Mouse (Mus musculus) embryonic facial prominence, embryonic 10.5 days (tissue): Measurements from ENCODE around the gene Dnah17. TPM values are rescaled to one million over a fixed set of nuclear protein-coding genes. Genes with fewer than 3 reads are reported as not detected.

Experiments
- DNase-seq: peaks from one replicate; pipeline ENCODE4 v3.0.0-alpha.2; 2017; ENCODE audit warnings: low spot score
- H3K27ac ChIP-seq: fragments of 300-500 bp; sonication (generic); replicated peaks from 2 replicates; pipeline ENCODE4 v1.5.1; 2016; ENCODE audit warnings: mild to moderate bottlenecking
- H3K27me3 ChIP-seq: fragments of 300-500 bp; sonication (generic); replicated peaks from 2 replicates; pipeline ENCODE4 v1.6.1; 2016; ENCODE audit warnings: low read depth, mild to moderate bottlenecking; ENCODE audit not compliant: poor library complexity, severe bottlenecking
- H3K36me3 ChIP-seq: fragments of 300-500 bp; sonication (generic); replicated peaks from 2 replicates; pipeline ENCODE4 v1.6.1; 2016; ENCODE audit warnings: mild to moderate bottlenecking, moderate library complexity
- H3K4me1 ChIP-seq: fragments of 300-500 bp; sonication (generic); 2 replicates; pipeline ENCODE4 v1.6.1; 2016
- H3K4me3 ChIP-seq: fragments of 300-500 bp; sonication (generic); 2 replicates; pipeline ENCODE4 v1.5.1; 2016; ENCODE audit warnings: mild to moderate bottlenecking, moderate library complexity
- H3K9me3 ChIP-seq: fragments of 300-500 bp; sonication (generic); 2 replicates; pipeline ENCODE4 v1.6.1; 2016; ENCODE audit warnings: mild to moderate bottlenecking
- WGBS: fragments of 180-500 bp; shearing (Covaris S2); methylation state at CpG from one replicate; pipeline ENCODE4 v1.1.7; 2016; 5-methylcytosine and 5-hydroxymethylcytosine counted together
- polyA plus RNA-seq: library from polyadenylated mRNA; unstranded; fragments of >200 nt; fragmentation: Nextera tagmentation; extraction: Ambion mirVana; gene quantifications from 2 replicates; pipeline ENCODE4 v1.2.1, GENCODE M21; 2016

The Dnah17 gene
- polyA plus RNA-seq, 1 experiment from 2014 or later = 0.17 TPM

DNA sequence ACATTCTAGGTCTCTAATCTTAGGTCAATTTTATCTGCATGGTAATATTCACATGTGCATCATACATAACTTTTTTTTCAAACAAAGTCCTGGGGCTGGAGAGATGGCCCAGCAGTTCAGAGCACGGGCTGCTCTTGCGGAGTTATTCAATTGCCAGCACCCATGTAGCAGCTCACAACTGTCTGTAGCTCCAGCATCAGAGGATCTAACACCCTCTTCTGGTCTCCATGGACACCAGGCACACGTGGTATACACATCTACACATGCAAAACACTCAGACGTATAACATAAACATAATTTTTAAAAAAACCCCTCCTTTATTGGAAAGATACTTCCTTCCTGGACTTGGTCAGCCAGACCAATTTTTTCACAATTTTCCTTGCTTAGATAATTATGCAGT, 28.3 kb upstream of the Dnah17 start:
- Histone ChIP-seq H3K9me3 (peaks cover 3% of the 10 kb centered on the region; the same call in 1 of the 2 replicates), H3K36me3 (peaks cover 12% of the 10 kb centered on the region), H3K4me3 (no peak overlapping the region), H3K27me3 (no peaks in the 10 kb centered on the region), H3K4me1 (peaks cover 28% of the 10 kb centered on the region), H3K27ac (no peak overlapping the region)
- 78% methylated on average over 4 of the region's 4 CpGs for WGBS
- DNase-seq = no peak

DNA sequence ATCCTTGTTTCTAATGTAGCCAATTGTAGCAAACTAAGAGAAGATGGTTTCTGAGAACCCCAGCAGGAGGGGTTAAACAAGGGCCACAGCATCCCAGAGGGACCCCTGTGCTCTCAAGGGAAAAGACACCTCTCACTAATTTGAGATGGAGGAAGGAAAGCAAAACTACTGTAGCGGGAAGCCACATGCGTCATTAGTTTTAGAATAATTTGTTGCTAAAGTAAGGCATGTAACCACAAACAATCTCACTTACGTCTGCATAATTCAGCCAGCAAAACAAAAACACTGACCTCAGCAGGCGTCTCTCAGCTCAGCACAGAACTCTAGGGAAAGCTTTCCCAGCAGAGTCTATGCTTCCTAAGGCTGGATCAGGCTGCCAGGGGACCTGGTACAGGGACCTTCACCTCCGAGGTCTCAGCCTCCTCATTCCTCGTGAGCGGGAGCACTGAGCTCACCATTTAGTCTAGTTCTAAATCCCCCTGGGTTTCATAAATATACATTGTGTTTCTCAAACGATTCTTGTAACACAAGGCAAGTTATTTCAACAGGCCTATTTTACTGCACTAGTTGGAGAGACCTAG, 26.1 kb upstream of the Dnah17 start:
- 81% methylated on average over 8 of the region's 8 CpGs for WGBS
- Histone ChIP-seq H3K27ac (0 out of 2 replicates have a peak overlapping the region, but pooled peaks have one; percentile 25), H3K27me3 (no peaks in the 10 kb centered on the region), H3K9me3 (peaks cover 3% of the 10 kb centered on the region; the same call in 1 of the 2 replicates), H3K4me3 (no peak overlapping the region), H3K4me1 (peaks cover 23% of the 10 kb centered on the region), H3K36me3 (no peaks in the 10 kb centered on the region)
- DNase-seq = no peak

DNA sequence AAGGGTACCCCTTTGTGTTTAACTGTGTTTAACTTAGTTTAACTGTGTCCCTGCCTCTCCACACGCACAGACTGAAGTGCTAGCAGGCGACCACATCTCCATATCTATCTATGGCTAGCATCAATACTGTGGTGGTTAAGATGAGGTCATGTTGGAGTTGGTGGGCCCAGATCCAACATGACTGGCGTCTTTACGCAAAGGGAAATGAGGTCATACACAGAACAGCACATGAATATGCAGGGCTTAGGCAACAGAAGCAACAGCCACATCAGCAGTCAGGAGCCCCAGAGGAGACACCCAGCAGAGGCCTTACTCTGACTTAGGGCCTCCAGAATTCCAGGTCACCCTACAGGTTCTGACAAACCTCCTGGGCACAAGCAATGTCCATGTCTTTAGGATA, 22.5 kb upstream of the Dnah17 start:
- 89% methylated on average over 4 of the region's 4 CpGs for WGBS
- H3K4me3 ChIP-seq = no peak overlapping the region

DNA sequence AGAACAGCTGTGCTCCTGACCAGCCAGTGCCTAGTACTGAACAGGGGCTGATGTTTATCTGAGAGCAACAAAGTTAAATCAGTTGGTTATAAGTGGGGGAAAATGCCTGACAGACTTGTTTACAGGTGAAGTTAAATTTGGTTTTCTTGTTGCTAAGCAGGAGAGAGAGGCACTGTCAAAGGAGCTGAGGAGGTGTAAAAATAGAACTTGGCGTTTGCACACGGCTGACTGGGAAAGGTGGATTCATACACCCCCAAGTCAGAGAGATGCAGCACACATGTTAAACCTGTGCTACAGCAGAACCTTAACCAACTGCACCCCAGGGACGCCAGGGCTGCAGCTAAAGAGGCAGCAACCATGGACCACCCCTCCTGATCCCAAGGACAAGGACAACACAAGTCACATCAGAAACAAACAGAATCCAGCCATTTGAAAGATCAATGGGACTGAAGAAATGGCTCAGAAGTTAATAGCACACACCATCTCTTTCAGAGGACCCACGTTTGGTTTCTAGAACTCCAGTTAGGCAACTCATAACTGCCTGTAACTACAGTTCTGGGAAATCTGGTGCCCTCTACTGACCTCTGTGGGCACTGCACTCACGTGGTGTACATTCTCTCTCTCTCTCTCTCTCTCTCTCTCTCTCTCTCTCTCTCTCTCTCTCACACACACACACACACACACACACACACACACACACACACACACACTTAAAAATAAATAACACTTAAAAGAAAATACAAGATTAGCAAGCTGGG, 21.2 kb upstream of the Dnah17 start:
- H3K36me3 ChIP-seq = no peaks in the 10 kb centered on the region
- no peak overlapping the region for H3K27ac ChIP-seq
- H3K4me1 ChIP-seq = no peaks in the 10 kb centered on the region
- WGBS = 90% methylated on average over 5 of the region's 5 CpGs
- DNase-seq = no peak
- no peak overlapping the region for H3K4me3 ChIP-seq
- H3K27me3 ChIP-seq = no peaks in the 10 kb centered on the region
- peaks cover 9% of the 10 kb centered on the region; the same call in 1 of the 2 replicates for H3K9me3 ChIP-seq

More for the DNA sequence above, 22.5 kb upstream of the Dnah17 start:
- DNase-seq = no peak
- Histone ChIP-seq H3K36me3 (no peaks in the 10 kb centered on the region), H3K27ac (no peak overlapping the region), H3K27me3 (no peaks in the 10 kb centered on the region), H3K9me3 (peaks cover 9% of the 10 kb centered on the region; the same call in 1 of the 2 replicates), H3K4me1 (peaks cover 2% of the 10 kb centered on the region)

DNA sequence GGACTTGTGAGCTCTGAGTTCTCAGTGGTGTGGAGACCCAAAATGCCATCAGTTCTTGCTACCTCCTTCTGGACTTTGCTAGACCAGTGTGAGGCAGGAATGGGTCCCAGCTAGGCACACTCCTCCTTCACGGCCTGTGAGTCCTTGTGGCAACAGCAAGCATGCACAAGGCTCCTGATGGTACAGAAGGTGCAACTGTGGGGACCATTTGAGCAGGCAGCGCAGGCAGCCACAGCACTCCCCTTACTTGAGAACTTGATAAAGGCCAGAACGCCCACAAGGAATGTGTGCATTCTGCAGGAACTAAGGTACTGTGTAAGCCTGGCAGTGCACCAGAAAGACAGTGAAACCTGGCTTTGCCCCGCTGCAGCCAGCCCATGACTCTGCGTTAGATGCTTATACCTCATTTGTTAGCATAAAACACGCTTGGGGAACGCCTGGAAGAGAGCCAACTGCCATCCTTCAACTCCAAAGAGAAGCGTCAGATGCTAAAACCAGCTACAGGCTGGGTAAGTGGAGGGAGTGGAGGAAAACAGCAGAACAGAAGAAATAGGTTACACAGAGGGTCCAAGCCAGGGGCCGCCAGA, 19.8 kb upstream of the Dnah17 start:
- Histone ChIP-seq H3K36me3 (no peaks in the 10 kb centered on the region), H3K4me1 (no peaks in the 10 kb centered on the region), H3K27ac (no peak overlapping the region), H3K9me3 (peaks cover 7% of the 10 kb centered on the region; the same call in 1 of the 2 replicates), H3K4me3 (no peak overlapping the region), H3K27me3 (no peaks in the 10 kb centered on the region)
- no peak for DNase-seq
- WGBS = 89% methylated on average over 9 of the region's 9 CpGs

DNA sequence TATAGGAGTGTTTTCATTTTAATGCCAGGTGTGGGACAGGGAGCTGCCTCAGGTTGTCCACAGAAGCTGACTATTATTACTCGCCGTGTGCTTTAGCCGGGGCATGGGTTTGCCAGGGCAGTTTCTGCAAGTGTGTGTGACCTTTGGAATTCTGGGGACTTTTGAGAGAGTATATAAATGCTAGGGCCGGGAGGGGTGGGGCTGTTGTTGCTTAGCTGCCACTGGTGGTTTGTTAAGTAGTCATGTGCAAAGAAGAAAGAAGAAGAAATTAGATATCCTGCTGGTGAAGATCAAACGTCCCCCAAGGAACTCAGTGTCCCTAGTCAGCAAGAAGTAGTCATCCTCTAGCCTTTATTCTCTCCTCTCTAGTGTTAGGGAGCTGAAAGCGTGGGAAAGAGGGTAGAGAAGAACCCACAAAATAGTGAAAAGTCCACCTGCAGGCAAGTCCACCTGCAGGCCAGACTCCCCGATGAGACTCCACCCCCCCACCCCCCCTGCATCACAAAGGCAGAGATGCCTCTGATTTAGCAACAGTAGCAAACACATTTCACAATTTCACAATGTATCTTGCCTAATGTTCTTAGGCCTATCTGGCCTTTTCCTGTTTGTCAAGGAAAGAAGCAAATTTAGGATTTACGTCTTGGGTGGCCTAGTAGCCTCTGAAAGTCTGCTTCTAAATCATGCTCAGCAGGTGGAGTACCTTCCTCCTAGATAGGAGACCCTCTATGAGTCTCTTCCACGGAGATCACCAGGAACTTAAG, 17.6 kb upstream of the Dnah17 start:
- H3K9me3 ChIP-seq = peaks cover 7% of the 10 kb centered on the region; the same call in 1 of the 2 replicates
- 68% methylated on average over 9 of the region's 9 CpGs for WGBS
- H3K4me1 ChIP-seq = no peaks in the 10 kb centered on the region
- H3K27ac ChIP-seq = no peak overlapping the region
- H3K27me3 ChIP-seq = no peaks in the 10 kb centered on the region
- no peak for DNase-seq
- no peak overlapping the region for H3K4me3 ChIP-seq
- H3K36me3 ChIP-seq = no peaks in the 10 kb centered on the region

DNA sequence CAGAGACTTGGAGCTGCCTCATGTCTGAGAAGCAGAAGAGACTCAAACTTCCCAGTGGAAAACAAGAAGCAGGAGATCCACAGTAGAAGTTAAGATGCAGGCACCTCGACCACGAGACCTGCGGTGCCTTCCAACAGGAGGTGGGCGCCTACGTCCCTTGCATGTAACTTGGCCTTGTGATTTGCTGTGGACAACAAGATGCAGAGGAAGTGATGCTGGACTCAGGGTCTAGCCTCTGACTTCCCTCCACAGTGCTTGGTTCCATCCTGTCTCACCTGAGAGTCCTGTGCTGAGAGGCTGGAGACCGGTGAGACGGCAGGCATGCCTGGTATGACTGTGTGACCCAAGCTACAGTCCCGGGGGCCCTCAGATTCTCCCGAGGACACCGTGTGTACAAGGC, 16.0 kb upstream of the Dnah17 start:
- H3K4me1 ChIP-seq = peaks cover 7% of the 10 kb centered on the region; the same call in 1 of the 2 replicates
- H3K27me3 ChIP-seq = no peaks in the 10 kb centered on the region
- no peaks in the 10 kb centered on the region for H3K36me3 ChIP-seq
- 91% methylated on average over 10 of the region's 10 CpGs for WGBS
- no peak overlapping the region for H3K4me3 ChIP-seq
- DNase-seq = no peak
- H3K27ac ChIP-seq = no peak overlapping the region
- peaks cover 7% of the 10 kb centered on the region; the same call in 1 of the 2 replicates for H3K9me3 ChIP-seq

DNA sequence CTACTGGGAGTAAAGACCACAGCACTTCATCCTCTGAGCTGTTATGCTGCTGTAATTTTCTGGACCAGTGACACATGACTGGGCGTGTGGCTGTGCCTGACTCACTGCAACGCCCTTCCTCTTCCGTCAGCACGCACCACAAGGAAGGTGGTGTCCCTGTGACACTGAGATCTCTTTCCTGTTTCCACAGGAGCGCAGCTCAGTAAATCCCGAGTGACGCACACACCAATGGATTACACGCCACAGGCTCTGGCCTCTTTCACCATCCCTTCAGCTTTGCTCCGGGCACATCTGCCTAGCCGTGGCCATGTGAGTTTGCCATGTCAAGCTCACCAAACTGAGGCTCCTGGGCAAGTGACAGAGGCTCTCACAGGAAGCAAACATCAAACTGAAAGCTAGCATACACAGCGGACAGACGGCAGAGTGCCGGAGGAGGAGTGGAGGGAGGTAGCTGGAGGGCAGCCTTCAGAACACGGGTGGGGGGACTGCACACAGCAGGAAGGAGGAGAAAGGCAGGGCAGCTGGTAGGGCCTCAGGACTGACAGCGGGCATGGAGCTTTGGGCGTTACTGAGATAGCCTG, 15.4 kb upstream of the Dnah17 start:
- Histone ChIP-seq H3K9me3 (peaks cover 2% of the 10 kb centered on the region; the same call in 1 of the 2 replicates), H3K36me3 (no peaks in the 10 kb centered on the region), H3K4me3 (no peak overlapping the region), H3K27me3 (no peaks in the 10 kb centered on the region), H3K27ac (0 out of 2 replicates have a peak overlapping the region, but pooled peaks have one; percentile 32), H3K4me1 (peaks cover 11% of the 10 kb centered on the region)
- WGBS = 82% methylated on average over 16 of the region's 16 CpGs
- no peak for DNase-seq

DNA sequence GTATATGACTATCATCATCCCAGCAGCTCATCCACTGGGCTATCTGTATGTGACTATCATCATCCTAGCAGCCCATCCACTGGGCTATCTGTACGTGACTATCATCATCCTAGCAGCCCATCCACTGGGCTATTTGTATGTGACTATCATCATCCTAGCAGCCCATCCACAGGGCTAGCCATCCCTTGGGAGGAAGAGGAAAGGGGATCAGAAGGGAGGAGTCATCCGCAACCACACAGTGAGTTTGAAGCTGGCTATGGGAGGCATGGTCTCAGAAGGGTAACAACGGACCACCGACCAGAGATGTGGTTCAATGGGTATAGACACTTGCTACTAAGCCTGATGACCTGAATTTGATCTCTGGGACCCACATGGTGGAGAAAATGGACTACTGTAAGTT, 14.7 kb upstream of the Dnah17 start:
- Histone ChIP-seq H3K9me3 (no peaks in the 10 kb centered on the region), H3K36me3 (no peaks in the 10 kb centered on the region), H3K4me1 (peaks cover 18% of the 10 kb centered on the region), H3K27ac (no peak overlapping the region), H3K4me3 (no peak overlapping the region), H3K27me3 (no peaks in the 10 kb centered on the region)
- WGBS = 92% methylated on average over 4 of the region's 4 CpGs
- DNase-seq = no peak

DNA sequence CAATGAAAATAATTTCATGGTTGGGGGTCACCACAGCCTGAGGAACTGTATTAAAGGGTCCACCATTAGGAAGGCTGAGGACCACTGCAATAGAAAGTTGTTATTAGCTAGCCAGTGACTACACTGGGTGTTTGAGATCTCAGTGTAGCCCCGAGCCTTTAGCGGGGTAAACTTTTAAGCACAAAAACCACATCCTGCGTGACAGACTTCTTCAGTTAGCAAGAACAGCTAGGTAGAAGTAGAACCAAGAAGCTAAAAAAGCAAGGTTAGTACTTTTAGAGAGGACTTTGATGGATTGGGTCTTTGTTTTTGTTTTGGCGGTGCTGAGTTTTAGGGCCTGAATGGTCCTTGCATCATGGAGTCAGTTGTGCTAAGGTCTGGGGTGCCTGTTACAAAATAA, 13.3 kb upstream of the Dnah17 start:
- Histone ChIP-seq H3K27ac (no peak overlapping the region), H3K27me3 (no peaks in the 10 kb centered on the region), H3K4me1 (peaks cover 18% of the 10 kb centered on the region), H3K9me3 (peaks cover 3% of the 10 kb centered on the region; the same call in 1 of the 2 replicates), H3K36me3 (no peaks in the 10 kb centered on the region), H3K4me3 (no peak overlapping the region)
- WGBS = 93% methylated on average over 4 of the region's 4 CpGs
- DNase-seq = no peak

DNA sequence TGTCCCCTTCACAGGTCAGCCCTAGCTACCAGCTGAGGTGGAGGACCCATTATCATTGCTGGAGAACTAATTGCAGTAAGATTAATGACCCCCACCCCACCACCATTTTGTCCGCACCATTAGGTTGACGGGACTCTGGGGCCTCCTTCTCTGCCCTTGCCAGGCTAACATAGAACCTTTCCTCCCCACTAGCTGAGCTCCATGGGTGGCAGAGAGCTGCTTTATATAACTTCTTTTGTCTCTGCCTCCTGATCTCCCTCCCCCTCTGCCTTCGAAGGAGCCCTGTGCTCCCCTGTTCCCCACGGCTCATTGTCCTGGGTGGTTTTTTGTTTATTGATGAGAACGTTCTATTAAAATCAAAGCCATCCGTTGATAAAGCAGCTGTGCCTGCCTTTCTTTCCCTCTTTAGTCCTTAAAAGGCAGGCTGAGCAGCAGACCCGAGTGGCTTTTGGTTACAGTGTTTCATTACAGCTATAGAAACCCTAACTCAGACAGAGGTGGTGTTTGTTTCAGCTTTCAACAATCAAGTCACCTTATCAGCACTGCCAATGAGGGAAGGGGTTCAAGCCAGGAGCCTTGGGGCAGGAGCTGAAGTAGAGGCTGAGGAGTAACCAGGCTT, 12.2 kb upstream of the Dnah17 start:
- H3K27ac ChIP-seq = no peak overlapping the region; the same call in 1 of the 2 replicates
- 32% methylated on average over 7 of the region's 7 CpGs for WGBS
- no peak for DNase-seq

More for the DNA sequence above, 12.2 kb upstream of the Dnah17 start:
- Histone ChIP-seq H3K4me3 (no peak overlapping the region), H3K27me3 (no peaks in the 10 kb centered on the region), H3K4me1 (peaks cover 18% of the 10 kb centered on the region), H3K9me3 (peaks cover 5% of the 10 kb centered on the region; the same call in 1 of the 2 replicates), H3K36me3 (no peaks in the 10 kb centered on the region)
